Mouse (Mus musculus) heart, adult 2 months (tissue): ENCODE results near the gene Hs2st1.

Experiments used
- CTCF ChIP-seq: fragments of 200-600 bp; IDR thresholded peaks from 2 replicates; pipeline ENCODE4 v1.8.1; 2022; ENCODE audit warnings: antibody characterized with exemption, mild to moderate bottlenecking, moderate library complexity
- EP300 ChIP-seq: fragments of 200-500 bp; IDR thresholded peaks from 2 replicates; pipeline ENCODE4 v1.6.1; 2011; ENCODE audit warnings: low read depth, low read length, control low read depth; ENCODE audit not compliant: insufficient read depth
- POLR2A ChIP-seq: fragments of 200-500 bp; IDR thresholded peaks from 2 replicates; pipeline ENCODE4 v1.6.1; 2011; ENCODE audit warnings: mild to moderate bottlenecking, low read depth, low read length, control low read depth; ENCODE audit not compliant: insufficient read depth

- TF ChIP-seq POLR2A = no peak
- TF ChIP-seq CTCF = no peak
- TF ChIP-seq EP300 = no peak
These were observed 133.9 kb downstream of the Hs2st1 start for GRCm38 (mm10) chr3:144436076-144436475.
